Mouse (Mus musculus): ENCODE results near the gene Sv2c. TPM values are rescaled to one million over a fixed set of nuclear protein-coding genes. Genes with fewer than 3 reads are reported as not detected.

Sv2c gene
- polyA plus RNA-seq, 1 experiment from 2014 or later, result 1.8 TPM

Other genes starting within 250 kb of the Sv2c start
- 4.2 and 4.4 TPM in 2 replicates for gene Iqgap2, start 240.7 kb downstream of the Sv2c start, polyA plus RNA-seq (2014; fragmentation: Nextera tagmentation; extraction: Ambion mirVana)
- gene Gm20075, start 51.2 kb downstream of the Sv2c start, polyA plus RNA-seq (2014; fragmentation: Nextera tagmentation; extraction: Ambion mirVana), result 26.9 and 39.5 TPM in 2 replicates
- gene Gm17190, start 50.5 kb downstream of the Sv2c start, polyA plus RNA-seq (2014; fragmentation: Nextera tagmentation; extraction: Ambion mirVana), result not detected in 2 replicates

Data from forebrain, embryonic 14.5 days (tissue).